Mouse (Mus musculus): Measurements from ENCODE around the gene Sorbs2.

Gene Sorbs2

GRCm38 (mm10) chr8:45626406-45626805, 118.8 kb downstream of the Sorbs2 start:
- DNase-seq = no peak

DNA sequence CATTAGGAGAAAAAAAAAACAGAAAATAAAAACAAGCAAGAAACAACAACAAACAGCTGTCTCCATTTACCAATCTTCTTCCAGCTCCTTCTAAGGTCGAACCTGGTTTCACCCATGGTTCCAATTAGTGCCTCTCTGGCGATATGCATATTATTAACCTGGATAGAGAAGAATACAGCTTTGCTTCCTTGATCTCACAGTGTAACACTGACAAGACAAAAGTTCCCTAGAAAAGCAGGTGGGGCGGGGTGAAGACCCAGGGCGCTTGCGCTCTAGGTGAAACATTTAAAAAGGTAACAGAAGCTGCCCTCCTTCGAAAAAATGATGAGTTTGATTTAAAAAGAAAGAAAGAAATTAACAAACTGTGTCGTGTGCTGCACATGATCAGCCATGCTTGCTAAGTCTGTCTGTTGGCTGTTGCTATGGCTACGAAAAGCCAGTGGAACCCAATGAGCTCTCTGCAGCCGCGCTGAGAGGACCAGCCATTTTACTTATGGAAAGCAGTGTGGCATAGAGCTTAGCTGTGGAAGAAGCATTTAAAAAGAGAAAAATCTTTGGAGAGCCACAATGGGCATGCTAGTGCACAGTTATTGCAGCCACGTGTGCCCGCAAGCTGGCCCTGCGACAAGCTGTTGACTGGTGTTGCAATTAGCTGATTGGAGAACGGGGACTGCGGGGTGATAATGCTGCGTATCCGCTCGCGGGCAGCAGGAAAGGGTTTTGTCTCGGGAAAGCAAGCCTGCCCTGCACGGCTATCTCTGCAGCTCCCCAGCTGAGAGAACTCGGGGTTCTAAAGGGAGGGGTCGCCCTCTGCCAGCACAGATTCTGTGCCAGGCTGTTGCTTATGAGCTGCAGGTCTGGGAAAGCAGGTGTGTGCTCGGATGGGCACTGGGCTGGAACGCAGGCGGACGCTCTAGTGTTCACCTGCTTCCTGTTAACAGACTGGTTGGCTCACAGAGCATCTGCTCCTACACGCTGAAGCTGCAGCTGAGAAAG, 120.0 kb downstream of the Sorbs2 start:
- peak; percentile 41 for DNase-seq

- DNase-seq = no peak
These were observed 121.0 kb downstream of the Sorbs2 start for GRCm38 (mm10) chr8:45628421-45629065.

DNA sequence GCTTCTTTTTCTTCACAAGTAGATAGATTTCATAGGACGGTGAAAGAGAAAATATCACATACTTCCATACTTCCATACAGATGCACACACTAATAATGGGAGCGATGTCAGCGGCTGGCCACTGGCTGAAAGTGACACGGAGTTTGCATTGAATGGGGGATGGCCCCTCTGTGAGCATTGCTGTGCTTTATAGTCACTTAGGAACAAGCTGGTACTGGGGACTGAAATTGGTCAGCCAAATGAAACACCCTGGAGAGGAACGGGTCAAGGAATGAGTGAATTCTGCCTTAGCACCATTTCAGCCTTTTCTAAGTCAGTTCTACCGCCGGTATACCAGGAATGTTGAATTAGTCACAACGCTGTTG, 121.5 kb downstream of the Sorbs2 start:
- no peak for DNase-seq

- no peak for DNase-seq
These were observed 123.4 kb downstream of the Sorbs2 start for GRCm38 (mm10) chr8:45631023-45631422.

- no peak for DNase-seq
These were observed 127.6 kb downstream of the Sorbs2 start for GRCm38 (mm10) chr8:45635155-45635554.

DNA sequence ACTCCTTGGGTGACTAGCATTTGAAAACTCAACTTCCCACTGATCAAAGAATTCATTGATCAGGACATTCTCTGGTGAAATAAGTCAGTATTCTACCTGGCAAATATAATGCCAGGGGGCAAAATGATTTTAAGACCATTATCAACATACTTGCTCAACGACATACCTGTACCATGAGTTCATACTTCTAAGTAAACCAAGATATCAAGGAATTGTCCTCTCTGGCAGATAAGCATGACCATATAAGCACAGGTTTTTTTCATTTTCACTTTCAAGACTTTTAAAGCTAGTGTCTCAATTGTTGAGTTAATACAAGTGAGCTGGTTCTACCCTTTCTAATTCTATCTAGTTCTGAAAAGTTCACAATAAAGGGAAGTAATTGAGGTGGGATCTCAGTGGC, 130.2 kb downstream of the Sorbs2 start:
- no peak for DNase-seq

DNA sequence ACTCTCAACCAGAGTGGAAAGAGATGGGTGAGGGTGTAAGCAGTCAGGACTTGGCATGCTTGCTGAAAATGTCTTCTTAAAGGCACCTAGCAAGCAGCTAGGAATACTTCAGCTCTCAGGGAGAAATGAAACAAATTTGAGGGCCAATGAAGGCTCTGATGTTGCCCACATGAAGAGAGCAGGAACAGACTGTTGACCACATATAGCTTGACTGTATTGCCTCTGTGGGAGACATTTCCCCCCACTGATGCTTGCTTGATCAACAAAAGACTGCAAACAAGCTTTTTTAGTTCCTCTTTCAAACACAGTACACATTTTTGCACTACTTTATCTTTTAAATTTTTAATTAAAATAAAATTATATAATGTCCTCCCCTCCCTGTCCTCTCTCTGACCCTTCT, 131.9 kb downstream of the Sorbs2 start:
- no peak for DNase-seq

GRCm38 (mm10) chr8:45644651-45645050, 137.1 kb downstream of the Sorbs2 start:
- no peak for DNase-seq

GRCm38 (mm10) chr8:45649063-45649462, 141.5 kb downstream of the Sorbs2 start:
- DNase-seq = no peak

DNA sequence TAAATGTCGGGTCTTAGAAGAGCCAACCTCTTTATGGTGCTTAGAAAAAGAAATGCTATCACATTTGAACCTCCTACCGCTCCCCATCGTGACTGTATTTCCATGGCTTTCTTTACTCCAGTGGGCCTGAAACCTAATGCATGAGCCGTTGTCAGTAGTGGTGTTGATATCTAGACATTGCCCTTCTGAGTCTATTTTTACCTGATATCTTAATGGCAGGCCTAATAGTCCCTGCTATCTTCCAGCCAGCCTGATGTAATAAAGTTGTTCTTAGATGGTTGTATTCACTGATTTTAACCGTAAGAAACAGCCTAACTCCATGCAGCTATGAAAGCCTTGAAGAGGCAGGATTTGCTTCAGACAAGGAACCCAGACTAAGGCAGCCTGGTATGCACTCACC, 142.4 kb downstream of the Sorbs2 start:
- no peak for DNase-seq

GRCm38 (mm10) chr8:45658021-45658420, 150.4 kb downstream of the Sorbs2 start:
- no peak for DNase-seq

DNA sequence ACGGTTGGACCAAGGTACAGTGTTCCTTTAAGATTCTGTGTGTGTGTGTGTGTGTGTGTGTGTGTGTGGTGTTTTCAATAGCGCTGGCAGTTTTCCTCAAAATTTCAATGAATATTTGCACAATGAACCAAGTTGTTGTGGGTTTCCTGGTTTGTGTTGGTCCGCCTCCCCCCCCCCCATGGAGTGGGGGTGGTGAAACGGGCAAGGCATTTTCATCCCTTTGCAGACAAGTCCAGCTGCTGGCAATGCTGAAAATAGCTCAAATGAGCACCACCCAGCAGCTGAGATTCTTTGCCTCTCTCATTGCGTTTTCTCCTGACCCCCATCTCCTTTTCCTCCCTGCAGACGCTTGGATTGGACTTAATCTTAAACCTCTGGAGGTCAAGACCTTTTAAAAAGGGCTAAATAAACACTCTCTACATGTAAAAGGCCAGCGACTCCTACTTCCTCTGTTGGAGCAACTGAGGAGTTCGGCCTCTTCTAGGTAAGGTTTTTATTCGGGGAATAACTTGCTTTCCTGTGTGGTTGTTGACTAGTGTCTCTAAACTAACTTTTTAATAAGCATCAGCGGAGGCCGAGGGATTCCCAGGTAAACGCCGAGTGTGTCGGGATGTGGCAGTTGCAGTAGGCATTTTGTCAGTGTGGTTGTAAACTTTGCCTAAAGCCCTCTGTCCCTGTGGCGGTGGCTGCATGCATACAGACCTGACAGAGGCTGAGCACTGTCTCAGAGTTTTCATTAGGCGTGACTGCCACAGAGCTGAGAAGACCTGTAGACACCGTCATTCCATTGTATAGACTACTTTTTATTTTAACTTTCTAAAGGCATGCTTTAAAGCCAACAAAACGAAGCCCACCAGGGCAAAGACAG, 151.1 kb downstream of the Sorbs2 start:
- DNase-seq = no peak

DNA sequence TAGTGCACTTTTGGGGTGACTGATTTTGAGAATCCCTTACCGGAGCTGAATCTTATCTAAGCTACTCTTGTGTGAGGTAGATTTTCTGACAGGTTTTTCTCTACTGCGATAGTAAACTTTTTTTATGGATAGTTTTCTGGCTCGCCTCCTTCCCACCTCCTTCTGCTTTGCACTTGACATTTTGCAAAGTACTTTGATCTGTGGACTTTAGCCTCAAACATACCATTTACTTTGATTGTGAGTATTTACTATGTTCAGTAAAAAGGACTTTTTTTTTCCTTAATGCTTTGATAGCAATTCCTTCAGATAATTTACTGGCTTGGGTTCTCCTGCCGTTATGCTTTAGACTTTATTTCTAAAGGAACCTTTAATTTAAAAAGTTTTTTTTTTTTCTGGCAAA, 151.9 kb downstream of the Sorbs2 start:
- no peak for DNase-seq

- no peak for DNase-seq
These were observed 153.0 kb downstream of the Sorbs2 start for GRCm38 (mm10) chr8:45660570-45660969.

DNA sequence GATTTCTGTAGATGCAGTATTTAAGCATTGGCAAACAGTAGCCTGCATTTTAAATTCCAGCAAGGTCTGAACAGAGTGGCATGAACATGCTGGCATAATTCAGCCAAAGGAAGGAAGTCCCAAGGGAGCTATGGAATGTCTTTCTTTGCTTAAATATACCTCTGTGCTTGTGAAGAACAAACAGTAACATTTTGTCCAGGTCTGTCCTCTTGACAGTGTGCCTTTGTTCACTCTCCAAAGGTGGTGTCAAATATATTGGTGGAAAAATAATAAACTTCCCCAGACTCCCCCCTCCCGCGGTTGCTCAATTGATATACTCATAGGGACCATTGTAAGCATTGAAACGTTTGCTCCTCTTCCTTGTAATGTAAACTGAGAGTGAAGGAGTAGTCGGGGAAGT, 154.0 kb downstream of the Sorbs2 start:
- no peak for DNase-seq

DNA sequence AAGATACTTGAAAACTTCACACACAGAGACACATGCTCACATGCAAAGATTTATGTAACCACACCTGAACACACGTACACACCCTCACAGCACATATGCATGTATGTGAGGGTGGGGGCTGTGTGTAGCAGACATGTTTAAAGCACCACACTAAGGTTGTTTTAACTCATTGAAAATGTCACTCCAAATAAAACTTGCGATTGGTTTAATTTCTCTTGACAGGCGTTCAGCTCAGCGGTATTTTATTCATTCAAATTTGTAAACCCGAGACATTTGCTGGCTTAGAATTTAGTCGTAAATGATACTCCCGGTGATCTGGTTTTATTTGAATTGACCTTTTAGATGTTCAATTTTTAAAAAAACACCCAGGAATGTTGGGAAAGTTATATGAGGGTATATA, 158.6 kb downstream of the Sorbs2 start:
- DNase-seq = no peak

- DNase-seq = no peak
These were observed 165.6 kb downstream of the Sorbs2 start for GRCm38 (mm10) chr8:45673149-45673548.

- no peak for DNase-seq
These were observed 168.3 kb downstream of the Sorbs2 start for GRCm38 (mm10) chr8:45675821-45676279.

- no peak for DNase-seq
These were observed 169.7 kb downstream of the Sorbs2 start for GRCm38 (mm10) chr8:45677114-45677853.

DNA sequence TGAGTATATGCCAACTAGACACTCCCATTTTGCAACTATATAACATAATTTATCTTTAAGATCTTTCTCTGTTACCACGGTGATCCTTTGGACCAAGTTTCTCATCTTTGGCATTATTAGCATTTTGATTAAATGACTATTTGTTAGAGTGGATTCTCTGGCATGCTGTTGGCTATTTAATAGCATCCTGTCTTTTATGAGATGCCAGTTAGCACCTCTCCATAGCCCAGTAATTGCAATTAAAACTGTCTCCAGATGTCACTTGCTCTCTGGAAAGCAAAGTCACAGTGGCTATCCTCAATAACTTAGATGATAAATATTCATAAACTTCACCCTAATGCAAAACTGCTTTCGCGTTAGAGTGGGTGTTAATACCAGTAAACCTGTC, 170.3 kb downstream of the Sorbs2 start:
- no peak for DNase-seq

GRCm38 (mm10) chr8:45681171-45681570, 173.6 kb downstream of the Sorbs2 start:
- no peak for DNase-seq

All from spleen, adult 18-20 months (tissue).